Mouse (Mus musculus) granulocyte monocyte progenitor cell, adult 5-6 weeks (primary cell): ENCODE measurements around the gene Srd5a1. TPM values are rescaled to one million over a fixed set of nuclear protein-coding genes. Genes with fewer than 3 reads are reported as not detected.
A peak's percentile ranks its signal among the peaks of the same experiment; 100 is the strongest.
"Not testable (repeated sequence)": the region's sequence is repeated elsewhere in the genome, so short reads cannot be mapped to it uniquely, and the experiment has no call there.

Experiments used
- ATAC-seq: replicated peaks from 2 replicates; pipeline ENCODE4 v1.8.0; 2016; ENCODE audit warnings: mild to moderate bottlenecking, moderate TSS enrichment, inconsistent platforms; ENCODE audit not compliant: poor library complexity, severe bottlenecking
- total RNA-seq, 2 experiments: library from RNA; stranded (forward) in 1 of 2; stranded (reverse) in 1 of 2; fragments of 200-712, 200-1000 nt in 1 of 2; fragments of >200 nt in 1 of 2; fragmentation: Nextera tagmentation in 1 of 2; gene quantifications; 2 replicates each; pipeline ENCODE4 v1.2.3; 2014 to 2017

Srd5a1 gene
- total RNA-seq, 2 experiments from 2014 or later = 4.6 TPM

DNA sequence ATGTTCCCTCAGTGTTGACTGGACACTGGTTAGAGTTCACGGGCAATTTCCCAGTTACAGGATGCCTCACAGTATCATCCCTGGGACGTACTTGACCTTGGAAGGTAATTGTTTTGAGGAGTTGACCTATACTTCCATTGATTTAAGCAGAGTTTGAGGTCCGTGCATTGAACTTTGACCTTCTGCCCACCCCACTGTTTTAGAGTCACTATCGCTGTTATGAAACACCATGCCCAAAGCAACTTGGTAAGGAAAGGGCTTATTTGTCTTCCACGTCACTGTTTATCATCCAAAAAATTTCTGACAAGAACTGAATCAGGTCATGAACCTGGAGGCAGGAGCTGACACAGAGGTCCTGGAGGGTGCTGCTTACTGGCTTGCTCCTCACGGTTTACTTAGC lies 28.8 kb downstream of the Srd5a1 start:
- ATAC-seq = no peak

DNA sequence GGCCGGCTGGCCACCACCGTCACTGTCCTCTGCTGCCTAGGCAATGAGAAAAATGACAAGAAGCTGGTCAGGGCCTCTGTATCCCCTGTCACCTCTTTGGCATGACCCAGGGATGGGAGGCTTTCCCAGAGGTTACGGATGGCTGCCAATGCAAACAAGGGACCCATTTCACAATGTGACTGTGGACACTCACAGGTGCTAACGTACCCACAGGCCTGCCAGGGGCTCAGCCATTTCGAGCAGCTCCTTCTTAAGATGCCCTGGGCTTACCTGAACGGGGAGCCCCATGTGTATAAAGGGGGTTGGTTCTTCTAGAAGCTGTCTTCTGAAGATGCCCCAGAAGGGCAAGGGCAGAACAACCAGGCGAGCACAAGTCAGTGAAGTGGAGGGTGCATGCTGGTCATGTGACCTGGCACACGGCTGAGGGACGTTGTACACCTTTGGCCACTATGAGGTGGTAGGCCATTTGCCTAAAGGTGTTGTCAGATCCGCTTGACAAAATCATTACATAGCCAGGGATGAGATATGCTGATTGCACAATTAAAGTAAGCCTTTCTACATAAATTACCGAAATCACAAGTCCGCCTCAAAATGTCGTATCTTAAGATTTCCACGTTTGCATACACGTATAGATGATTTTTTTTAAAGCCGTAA lies 33.9 kb downstream of the Srd5a1 start:
- no peak for ATAC-seq

DNA sequence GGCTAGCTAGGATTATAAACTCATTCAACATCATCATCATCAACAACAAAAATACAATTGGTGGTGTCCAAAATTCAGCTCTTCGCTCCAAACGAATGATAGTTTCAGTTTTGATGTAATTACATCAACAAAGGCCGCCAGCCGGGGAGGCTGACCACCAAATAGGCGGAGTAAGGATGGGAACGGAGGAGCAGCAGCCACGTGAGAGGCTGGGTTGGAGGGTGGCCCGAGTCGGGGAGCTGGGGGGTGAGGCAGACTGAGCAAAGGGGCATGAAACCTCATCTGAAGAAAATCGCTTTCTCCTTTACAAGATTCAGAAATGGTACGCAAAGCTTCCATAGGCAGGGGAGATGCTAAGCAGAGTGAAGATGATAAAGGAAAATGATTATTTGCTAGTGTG lies 34.6 kb downstream of the Srd5a1 start:
- ATAC-seq = no peak

DNA sequence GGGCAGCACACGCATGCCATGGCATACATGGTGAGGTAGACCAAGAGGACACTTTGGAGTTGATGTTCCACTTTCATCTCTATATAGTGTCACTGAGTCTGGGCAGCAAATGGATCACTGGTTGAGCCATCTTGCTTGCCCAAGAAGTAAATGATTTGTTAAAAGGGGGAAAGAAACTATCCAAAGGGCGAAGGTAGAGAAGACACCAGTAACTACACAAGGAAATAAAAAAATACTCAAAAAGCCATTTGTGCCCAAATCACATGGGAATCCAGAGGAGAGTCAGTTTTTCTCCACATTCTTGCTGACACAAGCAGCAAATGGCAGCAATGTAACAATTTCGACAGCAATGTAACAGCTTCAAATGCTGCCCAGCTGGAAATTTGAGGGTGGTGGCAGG lies 38.6 kb downstream of the Srd5a1 start:
- ATAC-seq = no peak

DNA sequence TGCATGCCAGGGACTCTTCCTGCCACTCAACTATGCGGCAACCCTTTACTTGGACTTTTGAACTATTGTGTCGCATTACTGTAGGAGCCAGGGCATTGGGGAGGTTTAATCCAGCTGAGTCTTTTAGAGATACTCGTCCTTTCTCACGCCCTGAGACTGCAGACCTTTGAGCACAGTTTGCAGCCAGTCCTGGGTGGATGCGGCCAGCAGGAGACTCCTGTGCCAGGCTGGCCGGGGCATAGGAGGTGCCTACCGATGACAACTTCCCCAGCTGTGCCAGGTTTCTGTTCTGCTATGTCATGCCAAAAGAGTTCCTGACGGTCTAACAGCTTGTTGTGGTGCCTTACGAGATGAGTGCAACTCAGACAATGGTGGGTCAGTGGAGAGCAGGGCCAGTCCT lies 42.0 kb downstream of the Srd5a1 start:
- peak; percentile 20 for ATAC-seq

DNA sequence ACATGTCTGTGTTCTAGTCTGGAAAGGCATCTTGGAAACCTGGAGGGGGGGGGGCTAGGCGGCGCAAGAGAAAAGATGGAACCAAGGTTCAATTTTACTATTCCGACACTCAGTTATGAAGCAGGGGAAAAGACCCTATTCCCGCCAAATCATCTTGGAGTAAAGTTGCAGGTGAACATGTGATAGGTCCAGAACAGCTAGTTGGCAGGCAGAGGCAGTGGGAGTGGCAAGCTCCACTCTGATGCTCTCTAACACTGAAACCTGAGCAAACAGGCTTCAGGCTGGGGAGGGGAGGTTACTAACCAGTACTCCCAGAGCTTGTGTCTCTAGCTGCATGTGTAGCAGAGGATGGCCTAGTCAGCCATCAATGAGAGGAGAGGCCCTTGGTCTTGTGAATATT lies 45.8 kb downstream of the Srd5a1 start:
- not testable (repeated sequence) for ATAC-seq

DNA sequence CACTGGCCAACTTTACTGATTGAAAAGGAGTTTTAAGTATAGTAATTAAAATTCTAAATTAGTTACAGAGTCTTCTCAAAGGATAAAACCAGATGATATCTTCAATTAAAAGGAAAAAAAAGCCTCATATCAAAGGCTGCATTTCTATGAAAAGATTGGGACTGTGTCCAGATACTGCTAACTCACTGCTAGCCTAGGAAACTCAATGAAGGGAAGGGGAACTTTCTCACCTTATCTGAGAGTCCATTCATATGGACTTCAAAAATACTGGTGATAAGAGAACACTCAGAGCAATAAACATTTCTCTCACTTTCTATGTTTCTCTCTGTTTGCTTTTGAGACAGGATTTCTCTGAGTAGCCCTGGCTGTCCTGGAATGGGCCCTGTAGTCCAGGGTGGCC lies 46.7 kb downstream of the Srd5a1 start:
- ATAC-seq = no peak

DNA sequence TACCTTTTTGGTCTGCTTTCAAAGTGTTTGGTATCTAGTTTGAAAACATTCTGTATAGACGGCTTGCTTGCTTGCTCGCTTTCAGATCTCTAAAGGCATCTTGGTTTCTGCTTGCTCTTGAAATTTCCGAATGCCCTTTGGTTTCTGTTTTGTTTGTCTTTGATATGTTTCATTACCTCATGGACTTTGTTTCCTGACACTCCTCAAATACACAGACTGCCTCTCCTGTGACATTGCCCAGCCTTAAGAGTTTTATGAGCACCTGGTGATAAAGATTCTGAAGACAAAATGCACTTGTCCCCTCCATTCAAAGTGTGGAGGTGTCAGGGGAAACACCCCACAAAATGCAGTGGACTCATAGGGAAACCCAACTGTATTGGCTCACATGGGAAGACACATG lies 47.3 kb downstream of the Srd5a1 start:
- no peak for ATAC-seq

DNA sequence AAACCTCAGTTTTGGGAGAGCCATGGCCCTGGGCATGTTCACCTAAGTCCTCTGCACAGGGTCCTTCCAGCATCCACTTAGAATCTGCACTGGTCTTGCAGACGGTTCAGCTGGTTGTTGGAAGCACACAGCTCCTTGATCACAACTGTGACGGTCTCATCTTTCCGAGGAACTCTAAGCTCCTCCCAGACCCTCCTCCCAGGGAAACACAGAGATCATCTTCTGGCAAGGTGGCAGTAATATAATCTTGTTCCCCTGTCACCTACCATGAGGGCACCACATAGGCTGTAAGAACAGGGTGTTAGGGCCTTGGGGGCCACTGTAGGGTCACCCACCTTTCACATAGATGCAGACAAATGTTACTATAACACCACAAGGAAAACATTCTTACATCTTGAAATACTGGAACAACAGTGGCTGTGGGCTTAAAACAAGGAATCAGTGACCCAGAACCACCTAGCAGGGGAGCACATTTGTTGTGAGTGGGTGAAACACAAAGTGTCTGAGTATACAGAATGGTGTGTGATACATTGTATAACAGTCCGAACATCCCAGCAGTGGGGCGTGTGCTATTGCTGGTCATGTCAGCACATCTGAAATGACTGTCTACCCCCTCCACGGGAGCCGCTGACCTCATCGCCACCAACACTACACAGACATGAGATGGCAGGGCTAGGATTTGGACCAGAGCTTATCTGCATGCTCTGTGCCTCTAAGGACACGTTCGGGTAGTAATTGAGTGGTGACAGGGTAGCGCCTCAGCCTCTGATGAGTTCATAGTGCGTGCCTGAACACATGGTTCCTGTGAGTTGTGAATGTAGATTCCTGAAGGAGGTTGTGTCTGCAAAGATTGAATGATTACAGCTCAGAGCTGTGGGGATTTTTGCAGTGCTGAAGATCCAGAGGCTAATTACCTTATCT lies 48.3 kb downstream of the Srd5a1 start:
- ATAC-seq = no peak

DNA sequence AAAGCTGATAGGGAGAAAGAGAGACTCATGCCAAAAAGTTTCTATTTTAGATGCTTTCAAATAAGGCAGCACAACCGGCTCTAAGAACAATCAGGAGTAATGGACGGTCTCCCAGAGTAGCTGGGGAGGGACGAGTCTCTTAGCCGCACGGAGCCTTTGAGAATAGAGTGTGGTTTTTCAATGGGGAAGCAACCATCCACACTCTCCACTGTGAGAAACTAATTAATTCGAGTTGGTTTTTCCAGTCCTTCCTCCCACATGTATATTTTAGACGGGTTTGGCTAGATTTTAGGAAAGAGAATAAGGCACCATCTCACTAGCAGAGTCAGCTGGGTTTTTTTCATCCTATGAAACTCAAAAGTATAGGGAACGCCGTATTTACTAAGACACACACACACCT lies 49.2 kb downstream of the Srd5a1 start:
- no peak for ATAC-seq

DNA sequence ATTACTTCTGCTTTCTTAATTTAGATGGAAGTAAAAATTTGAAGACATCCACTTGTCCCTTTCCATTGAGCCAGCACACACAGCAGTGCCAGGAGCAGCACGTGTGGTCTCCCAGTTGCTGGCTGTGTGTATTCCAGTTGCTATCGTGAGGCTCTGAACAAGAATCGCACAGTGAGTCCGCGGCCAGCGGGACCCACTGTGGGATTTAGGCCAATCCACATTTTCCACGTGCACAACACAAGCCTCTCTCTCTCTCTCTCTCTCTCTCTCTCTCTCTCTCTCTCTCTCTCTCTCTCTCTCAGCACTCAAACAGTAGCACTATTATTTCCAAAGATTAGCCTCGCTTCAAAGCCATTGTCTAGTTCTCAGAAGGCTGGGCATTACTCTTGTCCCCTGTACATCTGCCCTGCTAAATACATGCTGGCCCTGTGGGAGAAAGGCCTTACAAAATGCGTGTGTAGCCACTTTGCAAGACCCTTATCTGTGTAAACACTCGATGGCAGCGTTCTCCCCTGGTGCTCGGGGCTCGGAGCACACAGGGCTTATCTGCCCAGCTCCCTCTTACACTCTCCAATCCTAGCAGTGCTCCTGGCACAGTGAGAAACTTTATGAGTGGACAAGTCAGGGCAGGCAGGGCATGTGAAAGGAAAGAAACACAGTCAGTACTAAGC lies 51.8 kb downstream of the Srd5a1 start:
- ATAC-seq = no peak

DNA sequence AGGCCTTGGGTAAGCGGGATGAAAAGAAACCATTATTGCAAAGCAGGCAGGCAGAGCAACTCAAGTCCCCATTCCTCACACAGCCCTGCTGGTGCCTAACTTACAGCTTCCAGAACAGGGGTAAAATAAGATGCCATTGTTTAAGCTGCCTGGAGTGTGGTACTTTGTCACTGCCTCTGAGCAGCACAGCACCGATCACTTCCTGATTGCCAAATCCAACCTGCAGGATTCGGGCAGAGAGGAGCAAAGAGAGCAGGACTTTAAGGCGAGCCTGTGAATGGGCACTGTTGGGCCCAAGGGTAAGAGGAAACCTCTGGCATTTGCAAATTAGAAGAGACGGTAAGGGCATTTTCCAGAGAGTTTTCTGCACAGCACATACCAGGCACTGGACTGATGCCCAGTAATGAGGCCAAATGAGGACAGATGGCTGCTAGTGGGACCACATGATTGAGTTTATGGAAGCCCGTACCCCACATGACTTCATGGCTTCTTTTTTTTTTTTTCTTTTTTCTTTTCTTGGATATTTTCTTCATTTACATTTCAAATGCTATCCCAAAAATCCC lies 53.1 kb downstream of the Srd5a1 start:
- no peak for ATAC-seq

DNA sequence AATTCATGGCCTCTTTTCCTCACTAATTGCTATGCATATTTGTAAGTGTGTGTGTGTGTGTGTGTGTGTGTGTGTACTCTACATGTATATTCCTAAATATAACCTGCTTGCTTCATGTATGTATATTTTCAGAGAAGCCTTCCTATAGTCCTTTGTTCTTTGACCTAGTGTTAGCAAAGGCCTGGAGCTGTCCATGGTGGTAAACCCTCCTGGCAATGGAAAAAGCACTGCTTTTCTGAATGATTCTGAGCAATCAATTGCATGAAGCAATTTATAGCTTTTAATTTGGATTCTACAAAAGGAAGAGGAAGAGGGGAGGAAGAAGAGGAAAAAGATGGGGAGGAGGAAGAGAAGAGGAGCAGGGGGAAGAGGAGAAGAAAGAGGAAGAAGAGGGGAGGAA lies 54.5 kb downstream of the Srd5a1 start:
- ATAC-seq = no peak

DNA sequence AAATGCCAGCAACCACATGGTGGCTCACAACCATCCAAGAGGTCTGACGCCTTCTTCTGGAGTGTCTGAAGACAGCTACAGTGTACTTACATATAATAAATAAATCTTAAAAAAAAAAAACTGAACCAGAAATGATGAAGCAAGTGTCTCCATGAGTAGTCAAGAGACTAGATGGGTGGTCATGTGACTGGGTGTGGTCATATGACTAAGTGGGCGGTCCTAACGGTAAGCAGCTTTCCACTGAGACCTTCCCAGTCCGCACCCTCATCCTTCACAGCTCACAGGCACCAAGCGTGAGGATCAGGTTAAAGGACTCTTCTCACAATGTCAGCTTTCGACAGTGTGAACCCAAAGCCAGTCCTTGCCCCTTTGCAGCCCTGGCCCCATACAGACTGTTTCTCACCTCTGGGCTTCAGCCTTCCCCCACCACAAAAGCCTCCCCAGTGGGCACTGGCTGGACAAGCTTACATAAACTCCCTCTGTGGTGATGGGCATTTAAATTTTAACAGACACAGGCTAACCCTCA lies 55.2 kb downstream of the Srd5a1 start:
- ATAC-seq = no peak

DNA sequence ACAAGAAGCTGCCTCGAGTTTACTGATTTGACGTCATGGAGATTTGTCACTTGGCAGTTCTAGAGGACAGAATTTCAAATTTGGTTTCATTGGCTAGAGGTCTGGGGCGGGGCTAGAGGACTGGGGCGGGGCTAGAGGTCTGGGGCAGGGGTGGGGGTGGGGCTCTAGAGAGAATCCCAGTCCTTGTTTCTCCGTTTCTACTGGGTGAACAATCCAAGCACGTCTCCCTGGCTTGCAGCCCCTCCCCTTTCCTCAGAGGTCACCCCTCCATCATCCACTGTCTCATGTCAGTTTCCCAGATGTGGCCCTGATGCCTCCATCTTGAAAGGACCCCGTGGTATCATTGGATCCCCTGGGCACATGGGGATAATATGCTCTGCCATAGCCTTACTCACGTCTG lies 56.2 kb downstream of the Srd5a1 start:
- no peak for ATAC-seq

DNA sequence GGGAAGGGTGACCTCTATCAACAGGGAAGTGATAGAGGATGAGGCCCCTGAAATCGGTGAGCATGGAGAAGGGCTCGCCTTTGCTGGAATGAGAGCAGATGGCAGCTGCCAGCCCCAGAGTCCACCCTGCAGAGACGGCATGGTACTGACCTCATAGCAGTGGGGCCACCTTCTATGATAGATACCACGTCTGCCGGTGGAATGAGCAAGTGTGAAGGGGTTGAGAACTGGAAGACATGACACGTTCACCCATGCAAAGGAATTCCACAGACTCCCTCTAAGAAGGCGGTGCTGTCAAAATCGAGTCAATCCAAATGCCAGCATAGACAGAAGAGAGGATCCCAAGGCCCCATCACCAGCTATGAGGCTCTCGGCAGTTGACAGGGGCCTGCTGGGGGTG lies 57.0 kb downstream of the Srd5a1 start:
- ATAC-seq = no peak

DNA sequence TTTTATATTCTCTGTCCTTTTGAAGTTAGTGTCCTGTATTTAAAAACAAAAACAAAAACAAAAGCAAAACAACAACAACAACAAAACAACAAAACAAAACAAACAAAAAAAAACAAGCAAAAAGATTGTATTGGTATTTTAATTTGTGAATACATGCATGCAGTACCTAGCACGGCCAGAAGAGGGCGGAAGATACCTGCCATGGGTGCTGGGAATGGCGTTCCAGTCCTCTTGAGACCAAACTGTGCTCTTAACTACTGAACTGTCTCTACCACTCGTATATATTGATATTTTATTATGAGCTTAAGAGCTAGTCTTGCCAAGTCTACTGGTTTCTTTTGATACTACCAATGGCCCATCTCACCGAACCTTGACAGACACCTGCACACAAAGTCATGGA lies 58.2 kb downstream of the Srd5a1 start:
- ATAC-seq = peak; percentile 79

DNA sequence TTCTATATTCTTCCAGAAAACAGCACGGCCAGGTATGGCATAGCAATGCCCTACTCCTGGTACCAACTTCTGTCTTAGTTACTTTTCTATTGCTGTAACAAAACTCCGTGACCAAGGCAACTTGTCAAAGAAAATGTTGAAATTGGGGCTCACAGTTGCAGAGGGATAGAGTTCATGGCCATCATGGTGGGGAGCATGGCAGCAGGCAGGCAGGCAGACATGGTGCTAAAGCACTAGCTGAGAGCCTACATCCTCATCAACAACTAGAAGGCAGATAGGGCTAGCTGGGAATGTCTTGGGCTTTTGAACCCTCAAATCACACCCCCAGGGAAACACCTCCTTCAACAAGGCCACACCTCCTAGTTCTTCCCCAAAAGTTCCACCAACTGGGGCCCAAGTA lies 60.4 kb downstream of the Srd5a1 start:
- ATAC-seq = no peak

DNA sequence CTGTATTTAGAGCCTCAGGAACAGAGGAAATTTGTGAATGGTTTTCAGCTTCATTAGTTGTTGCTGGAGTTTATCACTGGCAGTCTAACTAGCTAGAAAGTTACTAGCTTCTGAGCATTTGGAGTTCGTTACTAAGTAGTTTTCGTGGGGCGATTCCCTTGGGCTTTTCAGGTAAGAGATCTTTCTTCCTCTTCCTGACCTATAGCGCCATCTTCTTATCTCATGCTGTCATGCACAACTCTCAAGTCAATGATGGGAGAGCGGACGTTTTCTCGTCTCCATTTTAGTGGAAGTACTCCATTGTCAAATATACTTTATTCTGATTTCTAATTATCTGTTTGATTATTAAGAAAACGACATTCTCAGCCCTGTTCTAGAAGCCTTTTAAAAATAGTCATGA lies 61.3 kb downstream of the Srd5a1 start:
- no peak for ATAC-seq

DNA sequence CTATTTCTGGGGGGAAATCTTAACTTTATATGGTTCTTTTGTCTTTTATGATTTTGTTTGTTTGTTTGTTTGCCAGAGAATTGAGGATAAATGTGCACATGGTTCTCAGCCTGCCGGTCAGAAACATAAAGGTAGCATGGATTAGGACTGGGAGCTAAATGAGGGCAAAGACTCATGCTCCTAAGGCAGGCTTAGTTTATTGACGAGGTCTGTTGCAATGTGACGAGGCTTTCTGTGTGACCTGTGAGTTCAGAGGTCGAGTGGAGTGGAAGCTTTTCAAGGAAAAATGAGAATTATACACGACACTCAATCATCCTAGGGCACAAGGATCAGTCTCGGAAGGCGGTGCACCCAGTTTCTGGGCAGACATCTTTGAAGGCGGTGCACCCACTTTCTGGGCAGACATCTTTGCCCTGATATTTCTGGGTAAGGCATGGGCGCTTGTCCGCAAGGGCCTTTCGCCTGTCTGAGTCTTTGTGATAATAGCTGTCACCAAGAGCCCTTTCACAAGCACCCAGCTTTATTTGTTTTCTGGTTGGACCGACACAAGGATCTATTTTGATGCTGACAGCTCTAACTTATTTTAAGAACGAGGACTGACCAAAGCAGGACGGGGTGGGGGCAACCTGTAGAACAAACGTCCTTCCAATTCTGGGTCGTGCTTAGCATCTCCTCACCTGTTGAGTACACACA lies 63.6 kb downstream of the Srd5a1 start:
- ATAC-seq = no peak
